Mouse (Mus musculus): ENCODE data around the gene Cep164.
"Not testable (repeated sequence)": the region's sequence is repeated elsewhere in the genome, so short reads cannot be mapped to it uniquely, and the experiment has no call there.

Gene Cep164

DNA sequence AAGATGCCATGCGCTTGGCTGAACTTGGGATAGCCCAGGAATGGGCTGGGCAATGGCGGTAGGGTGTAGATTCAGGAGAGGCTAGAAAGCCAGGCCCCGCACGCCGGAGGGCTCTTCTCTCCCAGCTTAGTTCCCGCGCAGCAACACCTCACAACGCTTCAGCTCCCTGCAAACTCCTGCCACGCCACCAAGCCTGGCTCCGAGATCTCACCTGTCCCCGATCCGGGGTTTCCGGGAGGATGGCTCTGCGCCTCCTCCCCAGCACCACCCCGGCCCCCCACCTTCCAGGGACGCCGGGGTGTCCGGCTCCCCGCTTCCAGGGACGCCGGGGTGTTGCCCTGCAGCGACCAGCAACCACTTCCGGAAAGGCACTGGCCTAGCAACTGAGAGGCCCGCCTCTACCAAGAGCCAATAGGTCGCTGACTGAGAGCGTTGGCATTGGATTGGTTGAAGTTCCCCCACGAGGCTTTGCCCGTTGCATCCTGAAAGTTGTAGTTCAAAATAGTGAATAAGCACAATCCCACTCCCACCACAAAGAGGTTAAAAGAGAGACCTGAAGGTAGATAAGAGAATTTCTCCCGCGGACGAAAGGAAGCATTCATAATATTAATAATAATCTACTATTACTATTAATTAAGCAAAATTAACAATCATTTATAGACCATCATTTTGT, at the start of gene Cep164:
Cep164 (minus strand) TSS at position 401 of the 673 bp plus-strand sequence.
- DNase-seq (ENCODE audit: extremely low spot score, low spot score): peak; percentile 90

DNA sequence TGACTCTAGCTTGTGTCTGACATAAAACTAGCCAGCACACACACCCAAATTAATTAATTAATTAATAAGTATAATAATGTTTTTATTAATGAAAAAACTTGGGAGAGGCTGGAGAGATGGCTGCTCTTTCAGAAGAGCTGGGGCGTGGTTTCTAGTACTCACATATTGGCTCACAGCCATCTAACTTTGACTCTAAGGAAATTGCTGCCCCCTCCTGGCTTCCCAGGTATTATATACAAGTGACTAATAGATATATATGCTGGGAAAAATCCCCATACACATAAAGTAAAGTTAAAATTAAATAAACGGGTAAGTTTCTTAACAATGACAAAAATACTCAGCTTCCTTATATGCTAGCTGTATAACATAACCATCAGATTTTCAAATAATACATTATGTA, 49.4 kb upstream of the Cep164 start:
- DNase-seq (ENCODE audit: extremely low spot score, low spot score): no peak

DNA sequence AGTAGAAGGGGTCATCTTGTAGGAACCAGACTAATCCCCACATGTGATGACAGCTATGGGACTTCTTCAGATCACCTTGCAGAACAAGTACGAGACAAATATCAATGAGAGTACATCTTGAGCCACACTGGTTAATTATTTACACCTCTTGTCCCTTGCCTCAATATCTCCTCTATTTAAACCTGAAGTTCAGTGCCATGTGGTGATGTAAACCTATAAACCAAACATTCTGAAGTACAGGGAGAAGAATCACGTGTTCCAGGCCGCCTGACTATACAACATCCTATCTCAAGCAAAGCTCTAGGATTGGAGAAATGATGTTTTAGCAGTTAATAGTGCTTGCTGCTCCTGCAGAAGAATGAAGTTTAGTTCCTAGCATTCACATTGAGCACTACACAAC, 41.8 kb upstream of the Cep164 start:
- no peak for DNase-seq (ENCODE audit: extremely low spot score, low spot score)

DNA sequence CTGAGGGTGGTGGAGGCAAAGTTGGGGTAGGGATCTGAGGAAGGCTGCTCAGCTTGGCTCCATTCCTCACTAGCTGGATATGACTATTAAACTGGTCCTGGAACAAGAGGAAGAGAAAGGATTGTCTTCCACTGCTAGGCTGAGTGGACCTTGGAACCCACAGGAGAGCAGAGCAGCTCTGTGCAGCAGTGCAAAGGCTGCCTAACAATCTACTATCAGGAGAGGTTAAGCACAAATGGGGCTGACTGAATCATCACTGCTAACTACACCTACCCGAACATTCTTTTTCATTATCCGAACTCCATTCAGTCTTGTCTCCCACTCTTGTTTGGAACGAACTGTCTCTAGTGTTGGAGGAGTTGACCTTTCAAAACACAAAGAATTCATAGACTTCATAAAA, 40.7 kb upstream of the Cep164 start:
- DNase-seq (ENCODE audit: extremely low spot score, low spot score): no peak

DNA sequence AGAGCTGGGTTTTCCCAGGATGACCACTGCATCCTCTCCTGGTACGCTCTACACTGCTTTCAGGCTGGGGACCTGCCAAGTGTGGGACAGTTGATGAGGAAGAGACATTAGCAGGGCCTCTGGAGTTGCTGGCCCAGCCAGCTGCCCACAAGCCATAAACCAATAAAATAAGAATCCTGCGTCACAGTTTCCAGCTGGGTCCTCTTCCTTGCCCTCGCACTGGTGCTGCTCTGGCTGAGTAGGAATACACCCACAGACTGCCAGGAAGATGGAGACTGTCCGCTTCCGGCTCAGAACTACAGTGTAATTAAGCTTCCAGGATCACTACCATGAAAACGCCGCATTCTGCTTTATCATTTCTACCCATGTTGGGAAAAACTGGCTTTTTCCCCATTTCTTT, 33.3 kb upstream of the Cep164 start:
- no peak for DNase-seq (ENCODE audit: extremely low spot score, low spot score)

DNA sequence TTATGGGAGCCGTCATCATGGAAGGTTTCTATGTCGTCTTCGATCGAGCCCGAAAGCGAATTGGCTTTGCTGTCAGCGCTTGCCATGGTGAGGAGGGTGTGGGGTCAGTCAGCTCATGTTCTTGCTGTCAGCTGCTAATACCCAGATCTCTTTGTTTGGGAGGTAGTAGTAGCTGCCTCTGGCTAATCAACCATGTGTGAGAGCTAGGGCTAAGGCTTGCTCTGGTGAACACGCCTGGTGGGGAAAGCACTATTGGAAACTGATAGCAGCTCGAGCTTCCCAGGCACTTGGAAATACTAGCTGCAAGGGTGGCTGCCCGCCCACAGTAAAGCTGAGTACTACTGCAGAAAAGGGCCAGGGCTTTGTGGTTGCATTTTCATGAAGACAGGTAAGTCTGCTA, 30.9 kb upstream of the Cep164 start:
- DNase-seq (ENCODE audit: extremely low spot score, low spot score): no peak

DNA sequence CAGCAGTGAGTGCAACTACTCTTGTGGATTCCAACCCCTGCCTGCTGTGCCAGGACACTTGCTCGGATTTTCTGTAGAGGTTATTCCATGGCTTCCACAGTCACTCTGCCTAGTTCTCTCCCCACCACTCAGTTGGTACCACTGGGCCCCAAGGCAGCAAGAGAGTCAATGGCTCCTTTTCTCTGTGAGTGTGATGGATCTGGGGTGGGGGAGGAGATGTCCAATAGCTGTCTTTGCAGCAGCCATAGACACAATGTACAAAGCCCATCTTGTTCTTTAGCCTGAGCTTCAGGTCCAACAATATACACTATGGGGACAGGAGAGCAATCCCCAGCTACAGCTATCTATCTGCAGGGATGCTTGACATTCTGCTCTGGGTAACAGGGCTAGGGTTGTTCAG, 25.6 kb upstream of the Cep164 start:
- no peak for DNase-seq (ENCODE audit: extremely low spot score, low spot score)

DNA sequence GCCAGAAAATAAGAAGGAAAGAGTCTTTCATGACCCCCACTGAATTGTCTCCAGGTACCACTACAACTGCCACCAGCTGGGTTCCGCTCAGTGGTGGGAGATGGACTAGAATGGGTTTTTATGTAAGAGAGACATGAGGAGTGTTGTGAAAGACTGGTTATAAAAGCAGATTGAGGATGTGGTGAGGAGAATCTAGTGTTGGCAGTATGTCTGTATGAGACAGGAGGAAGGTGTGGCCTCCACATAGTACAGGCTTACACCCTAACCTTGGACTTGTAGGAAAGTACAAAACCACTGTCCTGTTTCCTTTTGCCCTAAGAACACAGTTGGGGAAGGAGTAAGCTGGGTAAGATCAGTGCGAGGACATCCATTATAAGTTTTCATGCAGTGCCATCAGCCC, 25.2 kb upstream of the Cep164 start:
- no peak for DNase-seq (ENCODE audit: extremely low spot score, low spot score)

DNA sequence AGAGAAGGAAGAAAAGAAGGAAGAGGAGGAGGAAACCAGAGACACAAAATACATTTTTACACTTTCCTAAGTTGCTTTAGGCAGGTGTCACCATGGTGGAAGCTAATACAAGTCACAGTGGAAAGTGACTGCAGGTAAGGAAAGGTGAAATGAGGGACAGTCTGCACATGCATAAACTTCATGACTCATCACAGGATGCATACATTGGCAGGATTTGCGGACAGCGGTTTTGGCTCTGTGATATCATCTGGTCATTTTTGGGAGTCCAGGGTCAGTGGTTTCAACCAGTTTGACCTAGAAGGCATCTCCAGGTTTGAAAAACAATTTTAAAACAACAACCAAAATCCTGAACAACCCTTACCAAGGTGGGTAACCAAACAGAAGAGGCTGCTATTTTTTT, 23.3 kb upstream of the Cep164 start:
- DNase-seq (ENCODE audit: extremely low spot score, low spot score): no peak

DNA sequence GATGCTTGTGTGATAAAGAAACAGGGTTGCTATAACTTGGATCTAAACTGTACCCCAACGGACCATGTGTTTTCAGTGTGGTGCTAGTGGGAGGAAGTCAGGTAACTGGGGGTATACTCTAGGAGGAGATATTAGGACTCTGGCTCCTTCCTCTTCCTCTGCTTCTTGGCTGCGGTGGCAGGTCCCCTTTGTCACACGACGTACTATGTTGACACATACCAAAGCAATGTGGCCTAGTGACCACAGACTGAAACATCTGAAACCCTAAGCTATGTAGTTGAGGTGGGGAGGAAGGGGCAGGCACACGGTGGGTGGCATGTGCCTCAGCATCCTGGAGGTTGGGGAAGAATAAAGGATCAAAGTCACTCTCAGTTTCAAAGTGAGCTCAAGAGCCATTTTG, 22.8 kb upstream of the Cep164 start:
- DNase-seq (ENCODE audit: extremely low spot score, low spot score): no peak

DNA sequence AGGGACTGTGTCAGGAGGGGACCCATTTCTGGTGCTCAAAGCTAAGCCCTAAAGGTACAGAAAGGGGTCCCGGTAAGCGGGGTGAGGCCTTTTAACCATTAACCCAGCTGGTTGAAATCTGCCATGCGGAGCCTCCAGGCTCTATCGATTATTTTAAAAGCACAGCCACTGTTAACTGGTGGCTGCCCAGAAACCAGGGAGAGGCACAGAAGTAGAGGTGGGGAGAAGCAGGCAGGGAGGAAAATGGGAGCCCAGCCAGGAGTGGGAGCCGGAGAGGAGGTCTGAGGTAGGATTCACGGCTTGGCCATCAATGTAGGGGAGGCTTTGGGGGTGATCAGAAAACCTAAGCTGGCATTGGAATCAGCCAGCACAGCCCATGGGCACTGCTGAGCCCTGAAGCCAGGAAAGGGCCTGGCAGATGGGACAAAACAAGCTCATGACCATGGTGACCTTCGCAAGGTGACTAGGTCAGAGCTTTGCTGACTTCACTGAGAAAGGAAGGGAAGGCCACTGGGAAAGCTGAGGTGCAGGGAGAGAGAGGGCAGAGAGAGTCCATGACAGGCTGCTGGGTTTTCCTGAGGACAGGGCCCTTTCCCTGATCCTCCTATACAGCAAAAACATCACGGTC, 22.2 kb upstream of the Cep164 start:
- DNase-seq (ENCODE audit: extremely low spot score, low spot score): no peak

DNA sequence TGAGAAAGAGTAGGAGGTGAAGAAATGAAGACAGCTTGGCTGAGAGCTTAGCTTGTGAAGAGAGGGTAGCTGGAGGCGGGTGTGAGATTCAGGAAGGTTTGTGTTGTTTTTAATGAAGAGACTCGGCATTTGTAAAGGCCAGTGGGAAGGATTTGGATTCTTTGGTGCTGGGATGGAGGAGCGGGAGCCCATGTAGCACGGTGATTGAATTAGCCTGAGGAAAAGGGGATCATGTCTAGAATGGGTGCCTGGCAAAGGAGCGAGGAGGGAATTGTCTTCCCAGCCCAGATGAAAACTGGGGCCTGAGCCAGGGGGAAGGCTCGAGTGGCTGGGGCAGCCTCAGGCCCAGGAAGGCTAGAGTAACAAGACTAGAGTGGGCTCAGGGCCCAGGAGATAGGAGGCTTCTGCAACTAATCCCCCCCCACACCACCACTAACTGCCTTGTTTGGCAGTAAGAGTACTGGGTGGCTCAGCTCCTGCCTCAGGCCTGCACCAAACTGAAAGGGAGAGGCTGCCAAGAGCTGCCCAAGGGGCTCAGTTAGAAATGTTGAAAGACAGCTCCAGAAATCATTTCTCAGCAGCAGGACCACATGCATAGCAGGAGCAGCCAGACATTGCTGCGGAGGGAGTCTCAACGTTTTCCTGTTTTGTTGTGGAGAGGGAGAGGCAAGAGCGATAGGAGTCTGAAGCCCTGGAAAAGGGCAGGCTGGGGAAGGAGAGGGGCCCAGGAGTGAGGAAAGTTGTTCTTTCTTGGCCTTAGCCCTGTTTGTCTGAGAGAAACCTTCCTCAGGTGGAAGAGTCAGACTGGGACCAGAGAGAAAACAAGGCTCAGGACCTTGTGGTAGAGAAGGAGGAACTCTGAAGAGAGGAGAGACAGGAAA, 21.3 kb upstream of the Cep164 start:
- no peak for DNase-seq (ENCODE audit: extremely low spot score, low spot score)

DNA sequence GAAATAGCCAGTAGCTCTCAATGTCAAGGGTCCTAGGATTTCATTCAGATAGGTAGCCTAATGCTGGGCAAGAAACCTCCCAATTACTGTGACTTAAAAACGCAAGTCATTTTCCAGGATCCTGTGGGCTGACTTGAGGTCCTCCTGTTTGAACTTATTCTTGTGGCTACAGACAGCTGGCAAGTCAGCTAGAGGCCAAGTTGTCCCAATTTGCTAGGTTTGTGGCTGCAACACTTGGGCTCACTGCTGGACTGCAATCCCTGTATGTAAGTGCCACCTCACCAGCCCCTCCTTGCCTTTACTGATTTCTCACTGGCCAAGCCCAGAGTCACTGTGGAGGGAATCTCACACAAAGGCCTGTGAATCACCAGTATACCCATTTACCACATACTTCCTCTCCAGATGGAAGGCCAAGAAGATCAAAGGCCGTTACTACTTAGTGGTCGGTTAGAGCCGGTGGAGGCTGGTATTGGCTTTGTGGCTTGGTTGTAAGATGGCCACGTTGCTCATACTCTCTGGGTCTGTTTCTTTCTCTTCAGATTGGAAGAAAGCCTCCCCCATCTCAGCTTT, 18.5 kb upstream of the Cep164 start:
- DNase-seq (ENCODE audit: extremely low spot score, low spot score): no peak

DNA sequence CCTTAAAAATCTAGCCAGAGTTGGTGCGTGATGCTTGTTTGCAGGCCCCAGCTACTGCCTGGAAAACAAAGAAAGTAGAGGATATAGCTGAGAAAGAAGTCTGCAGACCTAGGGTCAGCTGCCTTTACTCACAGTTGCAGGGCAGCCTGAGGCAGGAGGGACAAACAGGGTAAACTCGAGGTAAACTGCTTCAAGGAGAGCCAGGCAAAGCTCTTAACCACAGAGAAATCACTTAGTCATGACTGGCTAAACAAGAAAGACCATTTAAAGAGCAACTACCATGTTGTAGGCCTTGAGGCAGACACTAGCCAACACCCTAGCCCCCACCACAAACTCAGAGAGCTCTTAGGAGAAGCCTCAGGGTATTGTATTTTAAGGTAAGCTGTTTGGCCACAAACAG, 17.7 kb upstream of the Cep164 start:
- DNase-seq (ENCODE audit: extremely low spot score, low spot score): not testable (repeated sequence)

DNA sequence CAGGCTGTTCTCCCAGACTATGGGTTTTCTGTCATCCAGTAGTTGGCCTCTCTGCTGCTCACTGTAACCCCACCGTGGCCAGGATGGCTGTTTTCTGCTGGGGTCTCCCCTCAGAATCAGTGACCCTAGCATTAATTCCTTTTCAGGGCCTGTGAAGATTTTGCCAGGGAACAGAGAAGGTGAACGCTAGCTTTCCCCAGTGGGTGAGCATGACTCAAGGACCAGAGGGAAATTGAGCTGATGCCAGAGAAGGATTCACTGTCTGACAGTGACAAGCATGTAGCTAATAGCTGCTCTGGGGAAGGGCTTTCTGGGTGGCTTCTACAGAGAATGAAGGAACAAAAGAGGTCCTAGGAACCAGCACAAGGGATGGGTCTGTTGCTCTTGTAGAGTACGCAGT, 17.1 kb upstream of the Cep164 start:
- no peak for DNase-seq (ENCODE audit: extremely low spot score, low spot score)

DNA sequence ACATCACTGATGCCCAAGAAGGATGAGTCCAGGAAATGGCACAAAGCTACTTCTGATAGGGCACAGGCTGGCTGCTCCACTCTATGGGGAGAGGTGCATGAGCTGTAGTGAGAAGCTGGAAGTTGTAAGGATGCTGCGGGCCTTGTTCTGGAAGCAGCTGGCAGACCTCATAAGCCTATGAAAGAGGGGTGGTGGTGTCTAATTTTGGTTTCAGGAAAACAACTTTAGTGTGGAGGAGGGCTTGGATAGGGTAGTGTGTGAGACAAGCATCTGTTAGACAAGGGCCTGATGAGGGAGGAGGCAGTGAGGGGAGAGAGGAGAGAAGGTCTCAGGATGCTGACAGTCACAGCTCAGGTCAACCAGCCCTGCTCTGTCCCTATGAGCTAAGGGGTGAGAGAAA, 15.3 kb upstream of the Cep164 start:
- no peak for DNase-seq (ENCODE audit: extremely low spot score, low spot score)

DNA sequence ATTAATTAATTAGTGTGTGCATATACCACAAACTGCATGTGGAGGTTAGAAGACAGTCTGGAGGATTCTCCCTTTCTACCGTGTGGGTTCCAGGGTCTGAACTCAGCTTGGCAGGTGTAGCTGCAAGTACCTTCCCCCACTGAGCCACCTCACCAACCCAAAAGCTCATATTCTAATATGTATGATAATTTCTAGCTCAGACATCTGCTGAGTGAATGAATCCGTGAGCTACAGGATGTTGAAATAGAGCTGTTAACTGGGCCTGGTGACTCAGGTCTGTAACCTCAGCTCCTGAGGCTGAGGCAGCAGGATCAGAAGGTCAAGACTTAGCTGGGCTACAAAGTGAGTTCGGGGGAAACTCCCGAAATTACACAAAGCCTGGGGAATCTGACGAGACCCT, 14.5 kb upstream of the Cep164 start:
- DNase-seq (ENCODE audit: extremely low spot score, low spot score): no peak

DNA sequence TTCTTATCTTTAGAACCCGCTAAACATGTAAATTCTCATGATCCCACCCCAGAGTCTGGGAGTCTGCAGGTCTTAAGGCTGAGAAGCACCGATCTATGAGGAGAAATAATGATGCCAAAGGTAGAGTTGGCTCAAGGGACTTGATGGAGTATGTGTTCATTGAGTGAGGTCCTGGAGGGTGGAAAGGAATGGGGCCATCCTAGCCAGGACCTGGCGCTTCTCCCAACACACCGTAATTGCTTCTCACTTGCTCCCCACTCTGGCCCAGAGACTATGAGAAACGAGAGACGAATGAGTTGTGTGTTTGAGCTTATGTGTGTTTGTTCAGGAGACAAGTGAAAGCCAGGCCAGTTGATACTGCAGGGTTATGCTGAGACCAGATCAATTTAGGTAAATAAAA, 13.0 kb upstream of the Cep164 start:
- DNase-seq (ENCODE audit: extremely low spot score, low spot score): no peak

DNA sequence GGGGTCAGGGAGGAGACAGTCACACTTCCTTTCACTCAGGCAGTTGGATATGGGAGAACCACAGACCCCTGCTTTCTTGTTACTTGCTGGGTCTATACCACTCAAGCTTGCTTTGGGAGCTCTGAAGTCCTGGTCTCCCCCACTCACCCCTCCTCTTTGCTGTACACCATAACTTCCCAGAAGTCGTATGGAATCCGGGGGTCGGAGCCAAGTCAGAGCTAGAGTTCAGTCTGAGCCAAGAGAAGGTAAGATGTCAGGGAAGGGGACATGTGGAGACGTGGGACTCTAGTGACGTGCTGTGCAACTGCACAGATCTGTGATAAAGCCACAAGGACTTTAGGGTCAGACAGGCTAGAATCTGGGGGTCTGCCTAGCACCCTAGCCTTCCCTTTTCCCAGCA, 11.8 kb upstream of the Cep164 start:
- no peak for DNase-seq (ENCODE audit: extremely low spot score, low spot score)

DNA sequence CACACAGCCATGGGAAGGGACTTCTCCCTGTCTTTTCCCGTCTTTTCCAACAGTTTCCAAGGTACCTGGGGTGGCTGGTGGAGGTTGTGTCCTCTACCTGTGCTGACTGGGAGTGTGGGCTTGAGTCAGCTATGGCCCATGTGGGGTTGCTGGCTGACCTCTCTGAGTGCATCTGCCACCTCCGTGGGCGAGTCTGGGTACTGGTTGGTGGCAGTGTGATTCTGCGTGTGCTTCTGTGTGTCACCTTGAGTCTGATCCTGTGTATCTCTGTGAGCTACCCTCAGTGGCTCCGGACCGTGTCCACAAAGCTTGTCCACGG, 11.4 kb upstream of the Cep164 start:
- DNase-seq (ENCODE audit: extremely low spot score, low spot score): no peak

DNA sequence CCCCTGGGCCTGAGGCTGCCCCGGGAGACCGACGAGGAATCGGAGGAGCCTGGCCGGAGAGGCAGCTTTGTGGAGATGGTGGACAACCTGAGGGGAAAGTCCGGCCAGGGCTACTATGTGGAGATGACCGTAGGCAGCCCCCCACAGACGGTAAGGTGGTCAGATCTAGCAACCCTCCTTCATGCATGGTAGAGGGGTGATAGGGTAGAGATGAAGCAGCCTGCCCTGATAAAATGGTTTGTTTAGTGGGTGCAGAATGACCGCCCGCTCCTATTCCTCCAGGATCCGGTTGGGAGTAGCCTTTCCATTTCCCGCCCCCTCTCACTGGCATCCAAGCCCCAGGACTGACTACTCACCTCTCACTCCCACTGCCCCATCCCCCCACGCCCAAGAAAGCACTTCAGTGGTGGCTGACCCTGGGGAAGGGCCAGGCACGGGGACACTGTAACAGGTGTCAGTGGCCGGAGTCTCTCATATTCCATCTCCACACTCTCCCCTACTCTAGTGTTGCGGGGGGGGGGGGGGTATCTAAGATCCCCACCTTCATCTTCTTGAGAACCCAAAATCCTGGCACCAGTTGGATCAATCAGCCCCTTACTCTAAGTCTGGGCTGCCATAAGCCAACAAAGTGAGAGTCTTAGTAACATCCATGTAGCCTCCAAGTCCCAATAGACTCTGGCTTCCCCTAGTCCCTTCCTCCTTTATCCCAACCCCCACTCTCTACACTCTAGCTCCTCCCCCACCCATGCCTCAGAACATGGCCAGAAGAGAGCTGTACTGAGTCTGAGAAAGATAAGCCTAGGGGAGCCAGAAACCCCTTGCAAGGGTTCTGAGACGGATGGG, 10.9 kb upstream of the Cep164 start:
- DNase-seq (ENCODE audit: extremely low spot score, low spot score): peak; percentile 15
